Mouse (Mus musculus) thymus, adult 2 months (tissue): ENCODE measurements around the gene Tango6.
"Not testable (repeated sequence)": the region's sequence is repeated elsewhere in the genome, so short reads cannot be mapped to it uniquely, and the experiment has no call there.

Experiments used
- CTCF ChIP-seq: fragments of 200-500 bp; IDR thresholded peaks from 2 replicates; pipeline ENCODE4 v1.5.1; 2012; ENCODE audit warnings: mild to moderate bottlenecking, control low read depth, low read length, moderate library complexity, borderline replicate concordance; ENCODE audit not compliant: control insufficient read depth, poor library complexity, insufficient read depth; ENCODE audit errors: extremely low read depth
- POLR2A ChIP-seq: fragments of 200-500 bp; IDR thresholded peaks from 2 replicates; pipeline ENCODE4 v1.6.1; 2012; ENCODE audit warnings: mild to moderate bottlenecking, low read length, control low read depth, moderate library complexity; ENCODE audit not compliant: control insufficient read depth, poor library complexity, insufficient read depth; ENCODE audit errors: extremely low read depth

GRCm38 (mm10) chr8:106884094-106884493 is 201.2 kb downstream of the Tango6 start:
- TF ChIP-seq CTCF, POLR2A: not testable (repeated sequence)
